Mouse (Mus musculus): Measurements from ENCODE around the gene Clasrp.

DNA sequence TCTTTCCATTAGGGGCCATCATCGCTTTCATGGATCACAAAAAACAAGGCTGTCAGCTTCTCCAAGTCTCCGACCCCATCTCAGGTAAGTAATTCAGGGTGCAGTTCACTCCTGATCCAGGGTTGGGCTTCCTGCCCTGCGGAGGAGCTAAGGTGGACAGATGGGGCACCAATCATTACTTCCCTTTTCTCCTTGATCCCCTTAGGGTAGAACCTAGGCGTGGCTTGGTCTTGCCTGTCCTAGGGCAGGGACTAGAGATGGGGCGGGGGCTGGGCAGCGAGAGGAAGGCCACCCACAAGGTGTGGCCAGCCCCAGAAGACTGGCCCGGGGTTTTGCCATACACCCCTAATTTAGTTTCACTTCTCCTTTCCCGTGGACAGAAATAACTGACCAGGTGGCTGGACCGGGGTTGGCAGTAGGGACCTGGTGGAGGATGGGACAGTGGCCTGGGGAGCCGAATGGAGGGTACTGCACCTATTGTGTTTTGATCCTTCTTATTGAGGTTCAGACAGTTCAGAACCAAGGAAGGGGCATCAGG lies 26.3 kb downstream of the Clasrp start:
- TF ChIP-seq CTCF (IDR thresholded peaks at IDR 0.05; ENCODE audit: low read depth) (no peak), EP300 (optimal IDR thresholded peaks at IDR 0.05) (no peak)
